Mouse (Mus musculus): ENCODE results near the gene Eno1. TPM values are rescaled to one million over a fixed set of nuclear protein-coding genes. Genes with fewer than 3 reads are reported as not detected.

Gene Eno1
- polyA plus RNA-seq, 1 experiment from 2014 or later, result 700 TPM

- no peak for DNase-seq (ENCODE audit: low spot score)
Observed at GRCm38 (mm10) chr4:150226818-150227688, 9.5 kb upstream of the Eno1 start.

GRCm38 (mm10) chr4:150228581-150229348 lies 7.8 kb upstream of the Eno1 start:
- peak; percentile 25 for DNase-seq (ENCODE audit: low spot score)

GRCm38 (mm10) chr4:150229747-150230390 lies 6.7 kb upstream of the Eno1 start:
- DNase-seq (ENCODE audit: low spot score), result peak; percentile 23

GRCm38 (mm10) chr4:150230460-150231407 lies 5.8 kb upstream of the Eno1 start:
- no peak for DNase-seq (ENCODE audit: low spot score)

GRCm38 (mm10) chr4:150231871-150232270 lies 4.7 kb upstream of the Eno1 start:
- no peak for DNase-seq (ENCODE audit: low spot score)

- DNase-seq (ENCODE audit: low spot score), result no peak
Observed at GRCm38 (mm10) chr4:150234599-150235327, 1.8 kb upstream of the Eno1 start.

GRCm38 (mm10) chr4:150235585-150235984 lies 936 bp upstream of the Eno1 start:
- no peak for DNase-seq (ENCODE audit: low spot score)

GRCm38 (mm10) chr4:150236031-150236430 lies 490 bp upstream of the Eno1 start:
- no peak for DNase-seq (ENCODE audit: low spot score)

- DNase-seq (ENCODE audit: low spot score), result peak; percentile 39
Observed at GRCm38 (mm10) chr4:150237636-150238361, 1.3 kb downstream of the Eno1 start.

- DNase-seq (ENCODE audit: low spot score), result no peak
Observed at GRCm38 (mm10) chr4:150238433-150239086, 2.0 kb downstream of the Eno1 start.

GRCm38 (mm10) chr4:150239087-150239480 lies 2.6 kb downstream of the Eno1 start:
- no peak for DNase-seq (ENCODE audit: low spot score)

- DNase-seq (ENCODE audit: low spot score), result peak; percentile 62
Observed at GRCm38 (mm10) chr4:150239503-150239902, 3.0 kb downstream of the Eno1 start.

- DNase-seq (ENCODE audit: low spot score), result peak; percentile 93
Observed at GRCm38 (mm10) chr4:150239951-150240368, 3.4 kb downstream of the Eno1 start.

- no peak for DNase-seq (ENCODE audit: low spot score)
Observed at GRCm38 (mm10) chr4:150240381-150240886, 3.9 kb downstream of the Eno1 start.

- no peak for DNase-seq (ENCODE audit: low spot score)
Observed at GRCm38 (mm10) chr4:150241708-150242107, 5.2 kb downstream of the Eno1 start.

- DNase-seq (ENCODE audit: low spot score), result no peak
Observed at GRCm38 (mm10) chr4:150242745-150243144, 6.2 kb downstream of the Eno1 start.

GRCm38 (mm10) chr4:150245876-150246275 lies 9.4 kb downstream of the Eno1 start:
- no peak for DNase-seq (ENCODE audit: low spot score)

- peak; percentile 76 for DNase-seq (ENCODE audit: low spot score)
Observed at GRCm38 (mm10) chr4:150248009-150248408, 11.5 kb downstream of the Eno1 start.

GRCm38 (mm10) chr4:150248917-150249316 lies 12.4 kb downstream of the Eno1 start:
- no peak for DNase-seq (ENCODE audit: low spot score)

Data from thymus, postnatal 0 days (tissue).